Mouse (Mus musculus): ENCODE measurements around the gene Poldip3. TPM values are rescaled to one million over a fixed set of nuclear protein-coding genes. Genes with fewer than 3 reads are reported as not detected.

Poldip3 gene
- total and polyA plus RNA-seq, 3 experiments = 55.4 to 96.8 (median 89.7) TPM

GRCm38 (mm10) chr15:83165526-83166315 lies 16.5 kb upstream of the Poldip3 start:
- DNase-seq = no peak

GRCm38 (mm10) chr15:83164971-83165471 lies 15.8 kb upstream of the Poldip3 start:
- peak; percentile 59 for DNase-seq

- DNase-seq = no peak
Measured at GRCm38 (mm10) chr15:83162818-83163485, 13.8 kb upstream of the Poldip3 start.

DNA sequence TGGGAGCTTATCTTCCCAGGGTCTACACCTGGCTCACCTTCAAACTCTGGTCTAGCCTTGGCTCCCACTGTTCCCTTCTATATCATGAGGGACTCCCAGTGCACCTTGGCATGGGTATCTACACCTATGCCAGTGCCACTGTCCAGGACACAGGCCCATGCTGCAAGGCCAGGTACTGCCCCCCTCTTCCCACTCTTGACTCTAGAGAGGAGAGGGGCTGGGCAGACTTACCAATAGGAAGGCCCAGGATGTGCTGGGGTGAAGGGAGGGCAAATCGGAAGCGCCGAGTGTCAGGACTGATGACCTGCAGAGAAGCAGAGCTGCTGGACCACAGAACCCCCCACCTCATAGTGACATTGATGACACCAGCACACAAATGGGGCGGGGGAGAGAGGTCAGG lies 12.8 kb upstream of the Poldip3 start:
- DNase-seq = no peak

GRCm38 (mm10) chr15:83161062-83161748 lies 12.0 kb upstream of the Poldip3 start:
- DNase-seq = no peak

DNA sequence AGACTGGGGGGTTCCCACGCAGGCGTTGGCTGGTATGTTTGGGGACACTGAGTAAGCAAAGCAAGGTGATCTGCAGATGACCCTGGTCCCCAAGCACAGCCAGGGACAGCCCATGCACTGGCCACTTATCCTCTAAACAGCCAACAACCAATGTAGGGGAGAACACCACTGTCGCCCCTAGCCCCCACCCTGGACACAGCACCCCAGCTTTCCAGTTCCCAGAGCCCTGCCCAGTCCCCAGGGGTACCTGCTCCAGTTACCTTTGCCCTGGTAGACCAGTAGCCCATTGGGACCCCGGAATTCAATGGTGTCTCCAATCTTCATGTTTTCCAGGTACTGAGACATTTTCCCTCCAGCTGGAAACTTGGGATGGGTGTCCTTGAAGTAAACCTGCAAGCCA lies 11.4 kb upstream of the Poldip3 start:
- no peak for DNase-seq

- no peak for DNase-seq
Measured at GRCm38 (mm10) chr15:83159823-83160222, 10.6 kb upstream of the Poldip3 start.

DNA sequence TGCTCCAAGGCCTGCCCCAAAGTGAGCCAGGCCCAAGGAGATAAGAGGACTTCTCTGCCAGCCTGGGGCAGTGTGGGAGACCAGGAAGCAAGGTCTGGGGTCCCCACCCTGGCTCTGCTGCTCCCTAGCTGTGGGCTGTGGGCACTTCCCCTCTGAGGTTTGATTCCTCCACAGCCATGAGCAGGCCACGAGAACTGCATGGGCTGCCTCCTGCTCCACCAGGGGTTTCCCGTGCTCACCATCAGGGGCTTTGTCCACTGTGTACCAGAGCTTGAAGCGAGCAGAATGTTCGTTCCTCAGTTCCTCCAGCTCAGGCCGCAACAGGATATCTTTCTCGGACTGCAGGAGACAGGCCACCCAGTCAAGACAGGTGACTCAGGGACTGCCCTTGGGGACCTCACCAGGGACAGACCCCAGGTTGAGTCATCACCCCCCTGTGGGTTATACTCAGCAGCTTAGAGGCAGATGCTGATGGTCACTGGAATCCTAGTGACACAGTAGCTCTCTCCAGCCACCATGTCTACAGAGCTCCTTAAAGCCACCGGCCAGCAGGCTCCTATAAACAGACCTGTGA lies 9.5 kb upstream of the Poldip3 start:
- peak; percentile 78 for DNase-seq

- DNase-seq = no peak
Measured at GRCm38 (mm10) chr15:83157667-83158064, 8.5 kb upstream of the Poldip3 start.

GRCm38 (mm10) chr15:83156929-83157666 lies 7.9 kb upstream of the Poldip3 start:
- peak; percentile 84 for DNase-seq

DNA sequence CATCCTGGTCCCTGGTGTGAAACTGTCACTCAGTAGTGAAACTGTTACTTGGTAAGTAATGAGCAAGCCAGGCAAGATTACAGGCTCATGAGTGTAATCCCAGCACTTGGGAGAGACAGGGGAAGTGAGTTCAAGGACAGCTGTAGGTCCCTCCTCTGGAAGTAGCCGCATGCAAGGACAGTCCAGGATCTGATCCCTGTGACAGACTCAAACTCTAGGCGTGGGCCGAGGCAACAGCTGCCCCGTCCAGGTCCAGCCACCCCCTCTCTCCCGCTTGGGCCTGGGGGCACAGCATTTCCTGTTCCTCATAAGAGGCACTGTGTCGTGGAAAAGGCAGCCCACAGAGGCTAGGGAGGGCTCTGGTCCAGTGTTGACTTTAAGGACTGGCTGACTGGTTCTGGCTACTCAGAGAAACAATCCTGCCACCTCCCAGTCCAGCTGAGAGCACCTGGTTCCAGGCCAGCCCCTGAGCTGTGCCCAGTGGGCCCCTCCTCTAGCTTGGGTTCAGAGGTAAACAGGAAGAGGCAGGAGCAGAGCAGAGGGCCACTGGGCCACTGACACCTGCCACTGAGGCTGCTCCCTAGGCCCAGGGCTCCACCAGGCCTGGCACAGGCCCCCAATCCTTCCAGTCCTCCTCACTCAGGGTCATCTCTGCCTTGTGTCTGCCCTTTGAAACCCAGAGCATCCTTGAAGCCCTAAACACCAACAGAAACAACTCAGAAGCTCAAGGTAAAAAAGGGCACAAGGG lies 6.7 kb upstream of the Poldip3 start:
- peak; percentile 75 for DNase-seq

DNA sequence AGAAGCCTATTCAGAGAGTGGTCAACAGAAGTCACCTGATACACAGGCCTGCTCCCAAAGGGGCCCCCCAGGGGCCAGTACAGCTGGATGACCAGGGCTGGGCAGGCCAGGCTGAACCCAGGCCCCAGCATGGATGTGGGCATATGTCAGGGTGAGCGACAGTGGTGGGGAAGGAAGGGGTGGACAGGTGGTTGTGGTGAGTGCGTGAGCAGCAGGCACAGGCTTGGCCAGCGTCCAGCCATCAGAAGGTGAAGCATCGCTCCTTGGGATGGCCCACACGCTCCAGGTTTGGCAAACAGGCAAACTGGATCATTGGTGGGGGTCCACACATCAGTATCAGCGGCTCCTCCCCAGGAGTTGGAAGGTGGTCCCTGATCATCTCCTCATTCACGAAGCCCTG lies 5.1 kb upstream of the Poldip3 start:
- DNase-seq = no peak

DNA sequence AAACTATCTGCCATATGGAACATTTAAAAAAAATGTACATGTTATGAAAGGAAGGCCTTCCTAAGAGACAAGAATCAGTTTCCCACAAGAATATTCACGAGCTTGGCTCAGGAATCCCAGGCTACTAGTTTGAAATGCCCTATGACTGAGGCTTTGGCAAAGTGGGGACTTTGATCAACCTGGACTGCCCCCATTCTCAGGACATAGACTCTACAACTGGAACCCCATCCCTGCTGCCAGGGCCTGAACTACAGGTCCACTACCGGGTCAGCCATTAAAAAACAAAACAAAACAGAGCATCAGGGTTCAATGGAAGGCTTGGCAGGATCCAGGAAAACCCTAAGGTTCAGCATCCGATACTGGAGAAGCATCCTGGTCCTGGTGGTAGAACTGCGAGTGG lies 1.5 kb upstream of the Poldip3 start:
- DNase-seq = no peak

GRCm38 (mm10) chr15:83150073-83150442 lies 874 bp upstream of the Poldip3 start:
- no peak for DNase-seq

- DNase-seq = no peak
Measured at GRCm38 (mm10) chr15:83148801-83149195, 386 bp downstream of the Poldip3 start.

DNA sequence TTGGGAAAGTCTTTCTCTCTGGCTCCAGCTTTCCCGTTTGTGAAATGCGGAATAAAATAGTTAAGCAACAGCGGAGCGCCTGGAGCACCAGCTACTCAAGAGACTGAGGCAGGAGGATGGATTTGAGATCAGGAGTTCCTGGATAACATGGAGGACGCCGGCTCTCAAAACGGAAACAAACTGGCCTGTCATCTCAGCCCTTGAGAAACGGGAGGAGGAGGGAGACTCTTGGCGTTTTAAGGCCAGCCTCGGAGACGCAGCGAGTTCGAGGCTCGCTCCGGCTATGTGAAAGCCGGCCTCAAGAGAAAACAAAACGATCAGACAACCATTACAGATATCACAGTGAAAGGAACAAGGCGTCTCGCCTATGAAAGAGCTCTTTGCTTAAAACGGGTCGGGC lies 789 bp downstream of the Poldip3 start:
- peak; percentile 43 for DNase-seq

DNA sequence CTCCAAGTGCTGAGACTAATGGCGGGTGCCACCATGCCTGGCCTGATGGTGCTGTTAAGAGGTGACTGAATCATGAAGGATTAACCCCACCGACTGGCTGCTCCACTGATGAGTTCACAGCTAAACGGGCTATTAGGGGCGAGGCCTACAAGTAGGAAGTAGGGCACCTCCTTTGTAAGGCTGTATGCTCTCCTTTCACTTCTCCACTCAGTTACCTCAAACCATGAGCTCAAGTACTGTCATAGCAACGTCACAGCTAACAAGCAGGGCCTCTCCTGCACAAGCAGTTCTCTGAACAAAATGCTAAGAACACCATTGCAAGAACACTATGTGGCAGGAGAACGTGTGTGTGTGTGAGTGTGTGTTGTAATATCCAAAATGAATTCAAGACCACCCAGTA lies 3.6 kb downstream of the Poldip3 start:
- no peak for DNase-seq

- no peak for DNase-seq
Measured at GRCm38 (mm10) chr15:83142861-83143260, 6.3 kb downstream of the Poldip3 start.

DNA sequence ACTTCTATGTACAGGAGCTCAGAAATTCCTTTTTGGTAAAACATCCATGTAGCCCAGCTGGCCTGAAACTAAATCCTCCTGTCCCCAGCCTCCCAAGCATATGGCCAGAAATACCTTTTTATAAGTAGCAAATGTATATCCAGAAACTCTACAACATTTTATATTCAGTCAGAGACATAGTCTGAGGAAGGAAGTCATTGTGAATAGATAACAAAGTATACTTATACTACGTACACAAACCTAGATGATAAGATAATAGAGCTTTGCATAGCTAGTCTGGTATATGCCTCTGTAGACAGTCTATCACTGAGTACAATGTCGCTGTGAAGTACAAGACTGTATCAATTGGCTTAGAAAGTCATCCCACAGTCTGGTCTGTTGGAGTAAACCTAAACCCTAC lies 13.5 kb downstream of the Poldip3 start:
- DNase-seq = no peak

DNA sequence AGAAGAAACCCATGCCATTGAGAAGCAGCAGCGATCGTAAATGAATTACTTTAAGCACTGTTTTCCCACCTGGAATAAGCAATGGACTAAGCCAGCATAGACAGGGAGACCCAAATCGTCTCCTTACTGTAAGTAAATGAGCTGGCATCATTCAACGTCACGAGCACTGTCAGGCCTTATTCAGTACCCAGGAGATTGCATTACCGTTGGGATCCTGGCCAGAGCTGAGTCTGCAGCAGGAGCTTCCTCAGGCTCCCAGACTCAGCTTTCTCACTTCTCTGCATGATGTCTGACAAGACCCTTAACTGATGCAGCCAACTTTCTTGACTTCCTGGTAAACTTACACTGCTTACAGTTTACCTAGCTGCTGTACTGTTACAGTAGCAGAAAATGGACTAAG lies 14.5 kb downstream of the Poldip3 start:
- peak; percentile 52 for DNase-seq
